Mouse (Mus musculus) kidney, postnatal 0 days (tissue): ENCODE measurements around the gene Man1c1. TPM values are rescaled to one million over a fixed set of nuclear protein-coding genes. Genes with fewer than 3 reads are reported as not detected.

Experiments used
- ATAC-seq: fragments of 200-750 bp; cut with Nextera tagmentation; replicated peaks from 2 replicates; pipeline ENCODE4 v1.8.0; 2017; ENCODE audit warnings: low read depth, moderate number of reproducible peaks, moderate TSS enrichment, moderate library complexity; ENCODE audit not compliant: low FRiP score
- DNase-seq: peaks from one replicate; pipeline ENCODE4 v3.0.0-alpha.2; 2016; ENCODE audit warnings: low spot score
- H3K27ac ChIP-seq: fragments of 300-500 bp; sonication (generic); 2 replicates; pipeline ENCODE4 v1.5.1; 2014; ENCODE audit warnings: mild to moderate bottlenecking
- H3K27me3 ChIP-seq: fragments of 300-500 bp; sonication (generic); 2 replicates; pipeline ENCODE4 v1.6.1; 2014; ENCODE audit warnings: low read length, mixed read lengths; ENCODE audit not compliant: insufficient read depth
- H3K36me3 ChIP-seq: fragments of 300-500 bp; sonication (generic); 2 replicates; pipeline ENCODE4 v1.6.1; 2014; ENCODE audit warnings: low read length, mixed read lengths; ENCODE audit not compliant: insufficient read depth
- H3K4me1 ChIP-seq: fragments of 300-500 bp; sonication (generic); replicated peaks from 2 replicates; pipeline ENCODE4 v1.6.1; 2014; ENCODE audit warnings: antibody characterized with exemption, low read length, mixed read lengths; ENCODE audit not compliant: insufficient read depth
- H3K4me2 ChIP-seq: fragments of 300-500 bp; sonication (generic); 2 replicates; pipeline ENCODE4 v1.6.1; 2014; ENCODE audit warnings: mild to moderate bottlenecking, low read length, moderate library complexity, mixed read lengths
- H3K4me3 ChIP-seq: fragments of 300-500 bp; sonication (generic); replicated peaks from 2 replicates; pipeline ENCODE4 v1.5.1; 2014; ENCODE audit warnings: low read depth, low read length
- H3K9ac ChIP-seq: fragments of 300-500 bp; sonication (generic); 2 replicates; pipeline ENCODE4 v1.6.1; 2014; ENCODE audit warnings: low read depth, low read length
- H3K9me3 ChIP-seq: fragments of 300-500 bp; sonication (generic); replicated peaks from 2 replicates; pipeline ENCODE4 v1.6.1; 2016; ENCODE audit warnings: low read length, inconsistent platforms, mixed read lengths
- CTCF ChIP-seq: IDR thresholded peaks from 2 replicates; pipeline ENCODE4 v1.5.1; 2016; ENCODE audit warnings: antibody characterized with exemption, low read depth, mild to moderate bottlenecking, moderate library complexity
- WGBS: fragments of 180-500 bp; shearing (Covaris S2); extraction: QIAGEN DNeasy Blood & Tissue Kit; methylation state at CpG from one replicate; pipeline ENCODE4 v1.1.7; 2014; 5-methylcytosine and 5-hydroxymethylcytosine counted together
- polyA plus RNA-seq: library from polyadenylated mRNA; unstranded; fragments of >200 nt; fragmentation: Nextera tagmentation; extraction: Ambion mirVana; gene quantifications from 2 replicates; pipeline ENCODE4 v1.2.1, GENCODE M21; 2015

The Man1c1 gene
- polyA plus RNA-seq, 1 experiment from 2014 or later: 3.2 TPM

DNA sequence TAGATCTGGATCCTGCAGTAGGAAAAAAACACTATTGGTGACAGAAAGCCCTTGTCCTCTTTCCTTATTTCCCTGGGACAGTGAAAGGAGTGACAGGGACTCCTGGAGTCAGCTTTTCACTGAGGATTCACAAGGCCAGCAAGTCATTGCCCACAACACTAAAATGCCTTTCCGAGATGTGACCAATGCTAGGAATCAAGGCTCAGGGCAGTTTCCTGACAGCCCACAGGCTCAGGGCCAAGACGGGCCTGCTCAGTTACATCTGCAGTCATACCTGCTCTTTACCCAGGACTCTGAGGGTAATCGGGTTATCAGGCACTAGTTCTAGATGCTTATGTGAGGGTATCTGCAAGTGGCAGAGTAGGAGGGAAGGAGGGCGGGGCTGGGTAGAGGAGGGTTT lies 180.6 kb downstream of the Man1c1 start:
- no peak for TF ChIP-seq CTCF
- Histone ChIP-seq H3K27me3 (no peaks in the 10 kb centered on the region), H3K4me2 (no peak overlapping the region), H3K9ac (no peak overlapping the region), H3K9me3 (no peaks in the 10 kb centered on the region), H3K4me1 (no peaks in the 10 kb centered on the region), H3K36me3 (peaks cover 21% of the 10 kb centered on the region), H3K27ac (no peak overlapping the region), H3K4me3 (no peak overlapping the region)
- DNase-seq: no peak
- ATAC-seq: no peak
- 85% methylated on average over 4 of the region's 4 CpGs for WGBS

- H3K27me3 ChIP-seq: no peaks in the 10 kb centered on the region
- H3K4me1 ChIP-seq: no peaks in the 10 kb centered on the region
- no peak overlapping the region for H3K4me3 ChIP-seq
- no peaks in the 10 kb centered on the region for H3K9me3 ChIP-seq
- no peak overlapping the region for H3K27ac ChIP-seq
- H3K9ac ChIP-seq: no peak overlapping the region
- ATAC-seq (no peak), DNase-seq (no peak)
- TF ChIP-seq CTCF: no peak
- no peaks in the 10 kb centered on the region for H3K36me3 ChIP-seq
- no peak overlapping the region for H3K4me2 ChIP-seq
Measured at GRCm38 (mm10) chr4:134519281-134519680, 184.8 kb downstream of the Man1c1 start.

- Histone ChIP-seq H3K9me3 (no peaks in the 10 kb centered on the region), H3K9ac (no peak overlapping the region), H3K36me3 (no peaks in the 10 kb centered on the region), H3K4me1 (no peaks in the 10 kb centered on the region), H3K4me2 (no peak overlapping the region), H3K27me3 (no peaks in the 10 kb centered on the region), H3K4me3 (no peak overlapping the region), H3K27ac (no peak overlapping the region)
- WGBS: 90% methylated on average over 4 of the region's 4 CpGs
- no peak for DNase-seq
- no peak for TF ChIP-seq CTCF
- no peak for ATAC-seq
Measured at GRCm38 (mm10) chr4:134518541-134518940, 185.5 kb downstream of the Man1c1 start.

DNA sequence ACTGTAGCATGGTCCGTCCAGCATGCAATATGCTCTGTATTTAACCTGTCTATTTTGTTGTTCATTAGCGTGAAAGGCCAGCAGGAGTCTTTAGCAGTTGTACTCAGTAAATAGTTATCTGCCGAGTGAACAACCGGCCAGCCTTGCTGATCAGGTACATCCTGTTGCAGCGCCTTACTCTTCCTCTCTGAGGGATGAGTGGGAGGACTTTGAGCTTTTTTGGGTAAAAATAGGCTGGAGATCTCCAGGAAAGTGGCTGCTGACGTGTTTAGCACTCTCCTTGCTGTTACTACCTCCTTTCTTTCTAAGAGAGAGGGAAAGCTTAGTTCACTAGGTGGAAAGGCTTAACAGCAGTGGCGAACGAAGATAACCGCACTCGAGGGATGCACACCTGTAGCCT lies 186.4 kb downstream of the Man1c1 start:
- WGBS: 80% methylated on average over 10 of the region's 10 CpGs
- Histone ChIP-seq H3K27me3 (no peaks in the 10 kb centered on the region), H3K4me3 (no peak overlapping the region), H3K4me2 (no peak overlapping the region), H3K9me3 (no peaks in the 10 kb centered on the region), H3K27ac (no peak overlapping the region), H3K4me1 (no peaks in the 10 kb centered on the region), H3K36me3 (no peaks in the 10 kb centered on the region), H3K9ac (no peak overlapping the region)
- no peak for TF ChIP-seq CTCF
- ATAC-seq (no peak), DNase-seq (no peak)

GRCm38 (mm10) chr4:134516981-134517380 lies 187.1 kb downstream of the Man1c1 start:
- peak overlapping the region; percentile 16; the same call in 1 of the 2 replicates for H3K27ac ChIP-seq
- H3K36me3 ChIP-seq: no peaks in the 10 kb centered on the region
- no peaks in the 10 kb centered on the region for H3K27me3 ChIP-seq
- DNase-seq (peak; percentile 26), ATAC-seq (no peak)
- TF ChIP-seq CTCF: no peak
- 65% methylated on average over 8 of the region's 8 CpGs for WGBS
- H3K9ac ChIP-seq: no peak overlapping the region
- H3K4me2 ChIP-seq: no peak overlapping the region
- no peak overlapping the region for H3K4me3 ChIP-seq
- H3K4me1 ChIP-seq: no peaks in the 10 kb centered on the region
- no peaks in the 10 kb centered on the region for H3K9me3 ChIP-seq

GRCm38 (mm10) chr4:134515614-134516013 lies 188.5 kb downstream of the Man1c1 start:
- Histone ChIP-seq H3K4me1 (no peaks in the 10 kb centered on the region), H3K36me3 (no peaks in the 10 kb centered on the region), H3K27me3 (no peaks in the 10 kb centered on the region), H3K9ac (no peak overlapping the region), H3K4me2 (no peak overlapping the region), H3K27ac (no peak overlapping the region), H3K9me3 (no peaks in the 10 kb centered on the region), H3K4me3 (no peak overlapping the region)
- 85% methylated on average over 7 of the region's 7 CpGs for WGBS
- DNase-seq: no peak
- no peak for TF ChIP-seq CTCF
- no peak for ATAC-seq

DNA sequence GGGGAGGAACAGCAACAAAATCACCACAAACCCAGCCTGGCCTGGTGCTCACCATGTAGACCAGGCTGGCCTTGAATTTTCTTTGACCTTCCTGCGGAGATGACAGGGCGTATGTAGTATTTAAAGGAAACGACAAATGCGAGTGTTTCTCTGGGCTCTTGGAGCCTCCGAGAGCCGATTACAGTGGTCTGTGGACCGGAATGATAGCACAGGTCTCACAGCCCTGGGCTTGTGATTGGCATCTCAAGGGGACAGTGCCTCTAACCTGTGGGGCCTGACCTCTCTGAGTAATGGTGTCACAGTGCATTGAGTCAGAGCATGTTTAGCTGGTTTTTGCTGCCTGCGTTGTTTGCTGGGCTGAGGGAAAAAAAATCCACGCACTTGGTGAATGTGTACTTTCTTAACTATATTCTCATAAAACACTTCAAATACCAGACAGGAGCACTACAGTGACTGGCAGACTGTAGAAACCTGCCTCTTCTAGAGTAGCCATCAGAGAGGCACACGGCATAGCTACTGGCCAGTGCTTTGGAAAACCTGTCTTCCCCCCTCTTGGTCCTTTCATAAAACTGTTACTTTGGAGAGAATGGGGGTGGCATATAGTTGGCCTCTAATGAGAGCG lies 189.7 kb downstream of the Man1c1 start:
- no peak overlapping the region for H3K4me3 ChIP-seq
- H3K9me3 ChIP-seq: no peaks in the 10 kb centered on the region
- WGBS: 82% methylated on average over 11 of the region's 11 CpGs
- ATAC-seq (no peak), DNase-seq (no peak)
- no peaks in the 10 kb centered on the region for H3K4me1 ChIP-seq
- H3K27ac ChIP-seq: no peak overlapping the region
- H3K9ac ChIP-seq: no peak overlapping the region
- H3K27me3 ChIP-seq: no peaks in the 10 kb centered on the region
- no peak overlapping the region for H3K4me2 ChIP-seq
- H3K36me3 ChIP-seq: no peaks in the 10 kb centered on the region
- no peak for TF ChIP-seq CTCF
